Mouse (Mus musculus) forebrain, embryonic 14.5 days (tissue): Measurements from ENCODE around the gene Irf9. TPM values are rescaled to one million over a fixed set of nuclear protein-coding genes. Genes with fewer than 3 reads are reported as not detected.

Experiments
- ATAC-seq: fragments of 200-750 bp; cut with Nextera tagmentation; 2 replicates; pipeline ENCODE4 v1.8.0; 2017; ENCODE audit warnings: mild to moderate bottlenecking, moderate library complexity
- DNase-seq: peaks from one replicate; pipeline ENCODE4 v3.0.0-alpha.2; 2015; ENCODE audit warnings: low spot score
- H3K27ac ChIP-seq: fragments of 300-500 bp; sonication (generic); 2 replicates; pipeline ENCODE4 v1.5.1; 2014; ENCODE audit warnings: low read depth, mild to moderate bottlenecking, control low read depth, low read length, moderate library complexity
- H3K27me3 ChIP-seq: fragments of 300-500 bp; sonication (generic); replicated peaks from 2 replicates; pipeline ENCODE4 v1.6.1; 2014; ENCODE audit warnings: low read length, control low read depth, mixed read lengths; ENCODE audit not compliant: control insufficient read depth, insufficient read depth
- H3K36me3 ChIP-seq: fragments of 300-500 bp; sonication (generic); 2 replicates; pipeline ENCODE4 v1.6.1; 2014; ENCODE audit warnings: low read length, control low read depth; ENCODE audit not compliant: control insufficient read depth, insufficient read depth
- H3K4me1 ChIP-seq: fragments of 300-500 bp; sonication (generic); 2 replicates; pipeline ENCODE4 v1.6.1; 2014; ENCODE audit warnings: antibody characterized with exemption, low read length, control low read depth; ENCODE audit not compliant: control insufficient read depth, insufficient read depth
- H3K4me2 ChIP-seq: fragments of 300-500 bp; sonication (generic); 2 replicates; pipeline ENCODE4 v1.6.1; 2014; ENCODE audit warnings: mild to moderate bottlenecking, control low read depth, low read length
- H3K4me3 ChIP-seq: fragments of 300-500 bp; sonication (generic); 2 replicates; pipeline ENCODE4 v1.5.1; 2014; ENCODE audit warnings: low read depth, low read length, control low read depth
- H3K9ac ChIP-seq: fragments of 300-500 bp; sonication (generic); 2 replicates; pipeline ENCODE4 v1.6.1; 2014; ENCODE audit warnings: mild to moderate bottlenecking, low read length, control low read depth, moderate library complexity
- H3K9me3 ChIP-seq: fragments of 300-500 bp; sonication (generic); replicated peaks from 2 replicates; pipeline ENCODE4 v1.6.1; 2016; ENCODE audit warnings: low read length, control low read depth, mixed read lengths; ENCODE audit not compliant: control insufficient read depth
- WGBS: fragments of 180-500 bp; shearing (Covaris S2); extraction: QIAGEN DNeasy Blood & Tissue Kit; methylation state at CpG from one replicate; pipeline ENCODE4 v1.1.7; 2014; 5-methylcytosine and 5-hydroxymethylcytosine counted together
- polyA plus RNA-seq: library from polyadenylated mRNA; unstranded; fragments of >200 nt; fragmentation: Nextera tagmentation; extraction: Ambion mirVana; gene quantifications from 2 replicates; pipeline ENCODE4 v1.2.1, GENCODE M21; 2014

Irf9 gene
- polyA plus RNA-seq, 1 experiment from 2014 or later = 6.3 TPM

DNA sequence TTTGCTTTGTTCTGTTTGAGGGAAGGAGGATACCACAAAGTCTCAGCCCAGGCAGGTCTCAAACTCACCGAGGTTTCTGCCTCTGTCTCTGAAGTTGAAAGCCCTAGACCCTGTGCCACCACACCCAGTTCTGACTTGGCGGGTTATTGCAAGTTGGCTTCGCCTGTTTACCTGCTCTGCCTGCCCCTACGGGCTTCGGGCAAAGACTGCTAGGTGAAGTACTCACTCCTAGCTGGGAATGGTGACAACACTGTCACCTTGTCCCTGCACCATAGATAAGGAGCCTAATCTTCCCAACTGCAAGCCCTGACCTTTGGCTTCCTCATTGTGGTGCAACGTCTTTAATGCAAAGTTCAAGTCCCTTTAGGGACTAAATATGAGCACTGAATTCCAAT, 17.8 kb upstream of the Irf9 start:
- H3K9ac ChIP-seq = 0 out of 2 replicates have a peak overlapping the region, but pooled peaks have one; percentile 67
- 64% methylated on average over 6 of the region's 6 CpGs for WGBS

GRCm38 (mm10) chr14:55586149-55586548, 17.2 kb upstream of the Irf9 start:
- H3K4me3 ChIP-seq = no peak overlapping the region
- no peaks in the 10 kb centered on the region for H3K27me3 ChIP-seq
- 97% methylated on average over 2 of the region's 2 CpGs for WGBS
- peaks cover 7% of the 10 kb centered on the region; the same call in 1 of the 2 replicates for H3K4me1 ChIP-seq
- ATAC-seq = no peak
- H3K27ac ChIP-seq = no peak overlapping the region
- H3K36me3 ChIP-seq = peaks cover 11% of the 10 kb centered on the region; the same call in 1 of the 2 replicates
- H3K4me2 ChIP-seq = no peak overlapping the region
- no peak overlapping the region for H3K9ac ChIP-seq
- no peak for DNase-seq
- no peaks in the 10 kb centered on the region for H3K9me3 ChIP-seq

More for the DNA sequence above, 17.8 kb upstream of the Irf9 start:
- ATAC-seq = no peak
- no peak overlapping the region for H3K27ac ChIP-seq
- peak overlapping the region; percentile 39; the same call in 1 of the 2 replicates for H3K4me3 ChIP-seq
- H3K27me3 ChIP-seq = no peaks in the 10 kb centered on the region
- no peak for DNase-seq
- H3K9me3 ChIP-seq = no peaks in the 10 kb centered on the region
- peaks cover 7% of the 10 kb centered on the region; the same call in 1 of the 2 replicates for H3K4me1 ChIP-seq
- H3K4me2 ChIP-seq = peak overlapping the region; percentile 67; the same call in 1 of the 2 replicates
- H3K36me3 ChIP-seq = peaks cover 11% of the 10 kb centered on the region; the same call in 1 of the 2 replicates

DNA sequence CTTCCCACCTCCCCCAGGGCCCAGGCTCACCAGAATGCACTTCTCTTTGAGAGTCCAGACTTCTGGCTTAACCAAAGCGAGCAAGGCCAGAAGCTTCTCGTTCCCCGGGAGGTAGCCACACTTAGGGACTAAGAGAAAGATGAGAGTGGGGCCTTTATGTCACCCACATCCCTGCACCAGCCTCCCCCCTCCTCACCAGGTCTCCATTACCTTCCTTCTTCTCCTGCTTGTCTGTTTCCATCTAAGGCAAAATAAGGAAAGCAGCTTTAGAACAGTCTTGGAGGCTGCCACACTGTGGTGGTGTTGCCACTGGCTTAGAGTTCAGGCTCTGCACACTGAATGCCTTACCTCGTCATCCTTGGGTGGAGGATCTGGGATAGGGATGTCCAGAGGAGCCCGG, 14.1 kb upstream of the Irf9 start:
- 96% methylated on average over 5 of the region's 5 CpGs for WGBS
- H3K27ac ChIP-seq = no peak overlapping the region
- no peak overlapping the region for H3K4me3 ChIP-seq
- no peaks in the 10 kb centered on the region for H3K27me3 ChIP-seq
- ATAC-seq = no peak
- H3K9ac ChIP-seq = no peak overlapping the region
- peaks cover 11% of the 10 kb centered on the region; the same call in 1 of the 2 replicates for H3K36me3 ChIP-seq
- no peak overlapping the region for H3K4me2 ChIP-seq
- DNase-seq = no peak
- H3K9me3 ChIP-seq = no peaks in the 10 kb centered on the region
- H3K4me1 ChIP-seq = peaks cover 14% of the 10 kb centered on the region; the same call in 1 of the 2 replicates

GRCm38 (mm10) chr14:55589771-55590448, 13.5 kb upstream of the Irf9 start:
- WGBS = 86% methylated on average over 11 of the region's 11 CpGs
- peaks cover 14% of the 10 kb centered on the region; the same call in 1 of the 2 replicates for H3K4me1 ChIP-seq
- H3K4me2 ChIP-seq = peak overlapping the region; percentile 98
- H3K27me3 ChIP-seq = no peaks in the 10 kb centered on the region
- DNase-seq = no peak
- no peak for ATAC-seq
- peak overlapping the region; percentile 68; the same call in 1 of the 2 replicates for H3K27ac ChIP-seq
- H3K9me3 ChIP-seq = no peaks in the 10 kb centered on the region
- peak overlapping the region; percentile 87 for H3K4me3 ChIP-seq
- H3K36me3 ChIP-seq = peaks cover 17% of the 10 kb centered on the region
- H3K9ac ChIP-seq = peak overlapping the region; percentile 82

DNA sequence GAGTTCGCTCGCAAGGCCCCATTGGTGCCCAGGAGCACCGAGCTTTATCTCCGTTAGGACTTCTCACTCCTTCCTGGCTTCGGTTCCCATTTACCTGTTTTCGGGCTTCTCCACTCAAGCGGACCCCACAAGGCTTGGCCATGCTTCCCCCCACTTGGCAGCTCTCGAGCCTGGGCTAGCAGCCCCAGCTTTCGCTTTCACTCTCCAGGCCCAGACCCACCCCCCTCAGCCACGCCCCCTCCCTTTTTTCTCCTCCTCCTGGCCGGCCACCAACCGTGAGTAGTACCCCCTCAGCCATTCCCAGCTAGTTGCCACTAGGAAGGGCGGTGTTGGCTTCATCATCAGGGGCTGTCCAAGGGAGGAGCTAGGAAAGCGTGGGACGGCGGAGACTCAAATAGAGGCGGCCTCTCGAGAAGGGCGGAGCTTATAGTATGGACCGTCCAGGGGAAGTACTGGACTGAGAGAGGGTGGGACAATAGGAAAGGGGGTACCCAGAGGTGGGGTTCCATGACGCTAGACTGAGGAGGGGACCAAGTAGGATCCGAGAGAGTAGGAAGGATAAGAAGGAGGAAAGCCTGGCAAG, 12.5 kb upstream of the Irf9 start, which contains the start of gene Psme2:
Gene Psme2 (minus strand): TSS at position 366 of the 583 bp plus-strand sequence.
- peak; percentile 97 for ATAC-seq
- peak within 1 kb of the TSS; percentile 82 for H3K9ac ChIP-seq
- peak within 1 kb of the TSS; percentile 87 for H3K4me3 ChIP-seq
- no peaks in the 10 kb centered on the region for H3K27me3 ChIP-seq
- H3K4me2 ChIP-seq = peak within 1 kb of the TSS; percentile 98
- H3K9me3 ChIP-seq = no peaks in the 10 kb centered on the region
- H3K27ac ChIP-seq = peak within 1 kb of the TSS; percentile 81
- peak; percentile 98 for DNase-seq
- peaks cover 26% of the 10 kb centered on the region for H3K36me3 ChIP-seq
- peaks cover 14% of the 10 kb centered on the region; the same call in 1 of the 2 replicates for H3K4me1 ChIP-seq
- WGBS = under 1% methylated on average over 21 of the region's 22 CpGs

DNA sequence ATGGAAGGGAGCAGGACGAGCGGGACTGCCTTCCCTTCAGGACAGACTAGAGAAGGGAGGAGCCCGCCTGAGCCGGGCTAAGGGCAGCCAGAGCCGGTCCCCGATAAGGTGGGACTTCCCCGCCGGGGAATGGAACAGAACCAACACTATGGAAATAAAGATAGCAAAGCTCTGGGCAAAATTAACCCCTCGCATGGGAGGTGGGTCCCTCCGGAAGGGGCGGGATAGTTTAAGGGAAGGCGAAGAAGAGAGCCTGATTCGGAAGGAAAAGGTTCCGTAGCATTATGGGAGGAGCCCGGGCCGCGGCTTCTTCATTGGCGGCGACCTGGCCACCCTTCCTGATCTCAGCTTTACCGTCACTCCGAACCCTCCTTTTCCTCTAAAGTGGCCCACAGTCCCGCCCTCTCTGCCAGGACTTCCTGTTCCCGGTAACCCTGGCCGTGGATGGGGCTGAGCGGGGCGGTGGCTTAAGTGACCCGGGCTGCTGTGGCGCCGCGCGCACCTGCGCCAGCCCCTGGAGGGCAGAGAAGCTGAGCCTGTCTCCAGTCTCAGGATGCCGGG, 12.0 kb upstream of the Irf9 start, which contains the start of gene Rnf31:
Gene Rnf31 (plus strand): TSS at position 378 of the 561 bp plus-strand sequence.
- DNase-seq (peak; percentile 95), ATAC-seq (peak; percentile 86)
- peak within 1 kb of the TSS; percentile 81 for H3K27ac ChIP-seq
- peaks cover 14% of the 10 kb centered on the region; the same call in 1 of the 2 replicates for H3K4me1 ChIP-seq
- peak within 1 kb of the TSS; percentile 82 for H3K9ac ChIP-seq
- peak within 1 kb of the TSS; percentile 98 for H3K4me2 ChIP-seq
- H3K36me3 ChIP-seq = peaks cover 32% of the 10 kb centered on the region
- peak within 1 kb of the TSS; percentile 87 for H3K4me3 ChIP-seq
- no peaks in the 10 kb centered on the region for H3K27me3 ChIP-seq
- 0% methylated on average over 33 of the region's 33 CpGs for WGBS
- no peaks in the 10 kb centered on the region for H3K9me3 ChIP-seq

GRCm38 (mm10) chr14:55592226-55592625, 11.1 kb upstream of the Irf9 start:
- peaks cover 40% of the 10 kb centered on the region for H3K36me3 ChIP-seq
- H3K9ac ChIP-seq = peak overlapping the region; percentile 82
- 4% methylated on average over 16 of the region's 16 CpGs for WGBS
- DNase-seq (no peak), ATAC-seq (no peak)
- H3K9me3 ChIP-seq = no peaks in the 10 kb centered on the region
- H3K4me1 ChIP-seq = peaks cover 14% of the 10 kb centered on the region; the same call in 1 of the 2 replicates
- peak overlapping the region; percentile 98 for H3K4me2 ChIP-seq
- H3K4me3 ChIP-seq = peak overlapping the region; percentile 87
- no peak overlapping the region for H3K27ac ChIP-seq
- no peaks in the 10 kb centered on the region for H3K27me3 ChIP-seq

DNA sequence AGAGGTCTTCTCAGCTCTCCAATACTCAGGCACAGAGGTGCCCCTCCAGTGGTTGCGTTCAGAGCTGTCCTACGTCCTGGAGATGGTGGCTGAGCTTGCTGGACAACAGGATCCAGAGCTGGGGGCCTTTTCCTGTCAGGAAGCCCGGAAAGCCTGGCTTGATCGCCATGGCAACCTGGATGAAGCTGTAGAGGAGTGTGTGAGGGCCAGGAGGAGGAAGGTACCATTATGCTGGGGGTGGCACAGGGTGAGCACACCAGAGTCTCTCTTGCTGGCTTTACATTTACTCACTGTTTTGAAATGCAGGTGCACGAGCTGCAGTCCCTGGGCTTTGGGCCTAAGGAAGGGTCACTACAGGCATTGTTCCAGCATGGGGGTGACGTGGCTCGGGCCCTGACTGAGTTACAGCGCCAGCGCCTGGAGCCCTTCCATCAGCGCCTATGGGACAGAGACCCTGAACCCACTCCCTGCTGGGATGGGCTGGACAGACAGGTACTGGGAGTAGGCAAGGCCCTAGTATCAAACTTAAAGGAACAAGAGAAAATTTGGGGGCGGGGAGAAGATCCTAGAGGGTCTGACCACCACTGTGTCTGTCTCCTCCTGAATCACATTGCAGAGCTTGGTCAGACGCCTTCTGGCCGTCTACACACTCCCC, 7.2 kb upstream of the Irf9 start:
- H3K9ac ChIP-seq = no peak overlapping the region
- 78% methylated on average over 13 of the region's 13 CpGs for WGBS
- ATAC-seq (no peak), DNase-seq (no peak)
- no peaks in the 10 kb centered on the region for H3K9me3 ChIP-seq
- H3K4me3 ChIP-seq = no peak overlapping the region
- H3K4me1 ChIP-seq = peaks cover 7% of the 10 kb centered on the region; the same call in 1 of the 2 replicates
- peaks cover 67% of the 10 kb centered on the region for H3K36me3 ChIP-seq
- no peak overlapping the region for H3K4me2 ChIP-seq
- no peak overlapping the region for H3K27ac ChIP-seq
- no peaks in the 10 kb centered on the region for H3K27me3 ChIP-seq
